Mouse (Mus musculus): Measurements from ENCODE around the gene Fam149b. TPM values are rescaled to one million over a fixed set of nuclear protein-coding genes. Genes with fewer than 3 reads are reported as not detected.

Fam149b gene
- total RNA-seq, 2 experiments from 2014 or later = 5.5 to 23.2 TPM

DNA sequence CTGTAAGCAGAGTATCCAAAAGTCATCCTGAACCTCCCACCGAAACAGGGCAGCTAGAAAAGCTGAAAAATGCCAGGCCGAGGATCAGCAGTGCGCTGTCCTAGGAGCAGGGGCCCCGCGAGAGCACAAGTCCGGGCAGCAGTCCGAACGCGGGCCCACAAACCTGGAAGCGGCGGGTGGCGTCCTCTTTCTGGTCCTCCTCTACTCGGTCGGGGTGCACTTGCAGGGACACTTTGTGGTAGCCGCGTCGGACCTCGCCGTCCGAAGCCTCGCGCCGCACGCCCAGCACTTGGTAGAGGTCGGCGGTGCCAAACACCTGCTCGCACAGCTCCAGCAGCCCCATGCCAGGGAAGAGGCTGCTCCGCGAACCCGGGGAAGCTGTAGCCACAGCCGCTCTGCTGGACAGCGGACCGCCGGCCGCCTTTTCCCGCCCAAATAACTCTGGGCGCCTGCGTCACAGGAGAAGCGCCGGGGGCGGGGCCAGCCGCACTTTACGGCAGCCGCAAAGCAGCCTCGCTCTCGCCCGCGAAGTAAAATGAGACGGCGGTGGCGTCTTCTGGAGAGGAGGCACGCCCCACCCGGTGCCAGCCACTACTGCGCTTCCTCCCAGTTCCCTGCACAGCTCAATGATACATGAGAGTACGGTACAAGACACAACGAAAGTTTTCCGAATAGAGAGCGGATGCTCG, 40.6 kb downstream of the Fam149b start, which contains the start of gene Dnajc9:
Dnajc9 (minus strand) TSS at position 470 of the 689 bp plus-strand sequence.
- ATAC-seq (replicated peaks; ENCODE audit: low FRiP score, poor library complexity, severe bottlenecking) = peak; percentile 79

DNA sequence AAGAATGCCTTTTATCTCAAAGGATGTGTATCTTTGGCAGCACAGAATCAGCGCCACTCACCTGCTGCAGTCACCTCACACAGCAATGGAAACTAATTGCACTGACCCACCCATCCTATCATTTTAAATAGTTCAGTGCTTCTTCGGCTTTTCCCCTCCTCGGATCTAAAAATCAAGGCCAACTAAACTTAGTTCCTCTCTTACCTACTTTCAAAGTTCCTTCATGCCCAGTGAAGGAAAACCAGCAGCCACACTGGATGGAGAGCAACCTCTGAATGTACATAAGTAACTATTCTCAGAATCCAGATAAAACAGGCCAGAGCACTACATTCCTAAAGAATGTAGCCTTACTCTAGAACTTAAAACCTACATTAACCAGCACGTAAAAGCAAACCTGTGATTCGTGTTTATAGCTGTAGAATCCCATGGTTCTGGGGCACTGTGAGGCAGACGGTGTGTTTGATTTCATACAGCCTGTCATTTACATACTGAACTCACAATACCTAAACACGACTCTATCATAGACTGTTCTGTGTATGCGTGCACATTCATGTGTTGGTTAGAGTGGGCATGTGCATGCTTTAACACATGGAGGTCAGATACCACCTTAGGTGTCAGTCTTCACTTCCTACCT, 41.6 kb downstream of the Fam149b start:
- ATAC-seq (replicated peaks; ENCODE audit: low FRiP score, poor library complexity, severe bottlenecking) = no peak

DNA sequence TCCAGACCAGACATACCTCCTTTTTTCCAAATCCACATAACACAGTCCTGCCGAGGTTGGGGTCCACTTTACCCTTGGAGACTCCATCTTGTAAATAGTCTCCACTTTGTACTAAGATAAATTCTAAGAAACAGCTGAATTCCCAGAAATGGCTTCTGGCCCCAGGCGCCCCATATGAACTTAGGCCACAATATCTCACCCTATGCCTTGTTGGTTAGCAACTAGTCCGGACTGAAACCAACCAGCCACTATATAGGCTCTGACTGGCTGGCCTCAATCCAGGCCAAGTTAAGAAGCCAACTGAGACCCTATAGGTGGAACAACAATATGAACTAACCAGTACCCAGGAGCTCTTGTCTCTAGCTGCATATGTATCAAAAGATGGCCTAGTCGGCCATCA, 44.4 kb downstream of the Fam149b start:
- ATAC-seq (replicated peaks; ENCODE audit: low FRiP score, poor library complexity, severe bottlenecking) = no peak

DNA sequence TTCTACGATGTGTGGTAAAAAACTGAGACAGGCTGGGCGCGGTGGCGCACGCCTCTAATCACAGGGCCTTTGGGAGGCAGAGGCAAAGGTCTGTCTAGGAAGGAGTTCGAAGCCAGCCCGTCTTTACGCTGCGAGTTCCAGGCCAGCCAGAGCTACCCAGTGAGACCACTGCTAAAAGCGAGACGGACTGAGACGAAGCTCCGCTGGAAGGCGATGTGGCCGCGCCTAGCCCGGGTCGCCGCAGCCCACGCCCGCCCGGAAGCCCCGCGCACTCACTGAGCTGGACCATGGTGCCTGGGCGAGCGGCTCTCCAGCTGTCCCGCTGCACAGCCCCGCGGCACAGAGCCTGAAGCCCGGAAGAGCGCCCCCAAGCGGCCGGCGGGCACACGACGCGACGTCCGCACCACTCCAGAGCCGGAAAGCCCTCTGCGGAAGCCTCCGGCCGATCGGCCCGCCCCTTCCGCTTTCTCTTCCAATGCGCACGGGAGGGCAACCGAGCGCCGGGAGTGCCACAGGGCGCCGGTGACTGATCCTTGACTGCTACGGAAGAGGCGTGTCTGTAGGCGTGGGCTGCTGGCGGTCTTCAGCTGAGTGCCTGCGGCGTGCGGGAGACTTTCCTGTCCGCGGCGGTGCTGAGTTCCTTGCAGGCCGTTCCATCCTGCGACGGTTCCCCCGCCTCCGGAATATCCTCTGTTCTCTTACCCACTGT, 45.4 kb downstream of the Fam149b start, which contains the start of gene Mrps16:
Mrps16 (minus strand) TSS at position 430 of the 709 bp plus-strand sequence.
- ATAC-seq (replicated peaks; ENCODE audit: low FRiP score, poor library complexity, severe bottlenecking) = peak; percentile 95

DNA sequence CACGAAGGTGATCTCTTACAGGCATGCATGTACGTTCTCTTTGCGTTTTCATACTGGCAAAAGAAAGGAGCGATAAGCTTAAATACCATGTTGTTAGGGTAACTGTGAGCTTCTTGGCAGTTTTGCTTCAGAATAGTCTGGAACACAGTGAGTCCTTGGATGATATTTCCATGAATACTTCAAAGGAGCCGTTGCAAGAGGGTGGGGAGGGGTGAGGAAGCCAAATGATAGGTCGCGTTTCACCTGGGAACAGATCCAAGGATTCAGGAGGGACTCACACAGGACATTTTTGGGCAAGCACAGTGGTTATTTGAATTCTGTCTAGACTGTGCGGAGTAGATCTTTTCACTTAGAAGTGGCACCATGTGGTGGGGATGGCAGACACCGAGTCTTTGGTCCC, 49.3 kb downstream of the Fam149b start:
- no peak for ATAC-seq (replicated peaks; ENCODE audit: low FRiP score, poor library complexity, severe bottlenecking)

DNA sequence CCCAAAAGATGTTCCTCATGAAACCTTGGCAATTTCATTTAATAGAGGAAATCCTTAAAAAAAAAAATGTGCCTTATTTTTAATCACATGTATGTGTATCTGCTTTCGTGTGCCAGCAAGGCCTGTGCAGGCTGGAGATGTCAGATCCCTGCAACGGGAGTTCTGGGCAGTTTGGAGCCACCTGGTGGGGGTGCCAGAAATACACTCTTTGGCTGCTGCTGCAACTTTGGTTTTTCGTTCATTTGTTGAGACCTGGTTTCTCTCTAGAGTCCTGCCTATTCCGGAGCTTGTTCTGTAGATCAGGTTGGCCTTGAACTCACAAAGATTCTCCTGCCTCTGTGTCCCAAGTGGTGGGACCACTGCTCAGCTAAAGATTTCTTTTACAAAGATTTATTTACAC, 50.9 kb downstream of the Fam149b start:
- no peak for ATAC-seq (replicated peaks; ENCODE audit: low FRiP score, poor library complexity, severe bottlenecking)

DNA sequence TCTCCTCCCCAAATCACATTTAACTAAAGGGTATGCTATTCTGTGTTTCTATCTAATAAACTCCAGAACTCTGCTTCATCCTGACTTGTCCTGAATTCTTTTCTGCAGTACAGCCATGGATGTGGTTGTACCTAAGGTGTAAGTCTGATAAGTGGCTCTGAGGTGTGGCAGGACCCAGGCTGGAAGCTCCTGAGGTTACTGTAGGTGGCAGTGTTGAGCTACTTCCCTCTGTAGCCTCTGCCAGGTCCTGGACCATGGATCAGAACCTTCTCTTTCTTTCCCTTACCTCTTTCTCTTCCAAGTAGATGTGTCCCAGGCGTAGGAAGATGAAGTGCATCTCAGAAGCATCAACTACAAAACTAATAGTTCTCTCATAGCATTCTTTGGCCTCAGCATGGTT, 52.1 kb downstream of the Fam149b start:
- ATAC-seq (replicated peaks; ENCODE audit: low FRiP score, poor library complexity, severe bottlenecking) = peak; percentile 92

DNA sequence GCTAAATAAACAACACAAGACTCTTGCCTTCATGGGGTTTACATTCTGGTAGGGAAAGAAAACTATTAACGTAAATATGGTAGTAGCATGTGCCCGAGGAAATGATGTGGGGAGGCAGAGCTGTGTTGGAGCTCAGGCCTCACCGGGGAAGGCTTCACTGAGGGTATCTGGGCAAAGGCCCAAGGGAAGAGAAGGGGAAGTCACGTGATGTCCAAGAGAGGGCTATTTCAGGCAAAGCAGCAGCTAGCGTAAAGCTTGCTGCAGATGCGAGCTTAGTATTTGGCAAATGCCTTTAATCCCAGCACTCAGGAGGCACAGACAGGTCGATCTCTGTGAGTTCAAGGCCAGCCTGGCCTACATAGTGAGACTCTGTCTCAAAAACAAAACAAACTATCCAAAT, 74.3 kb downstream of the Fam149b start:
- ATAC-seq (replicated peaks; ENCODE audit: low FRiP score, poor library complexity, severe bottlenecking) = no peak

DNA sequence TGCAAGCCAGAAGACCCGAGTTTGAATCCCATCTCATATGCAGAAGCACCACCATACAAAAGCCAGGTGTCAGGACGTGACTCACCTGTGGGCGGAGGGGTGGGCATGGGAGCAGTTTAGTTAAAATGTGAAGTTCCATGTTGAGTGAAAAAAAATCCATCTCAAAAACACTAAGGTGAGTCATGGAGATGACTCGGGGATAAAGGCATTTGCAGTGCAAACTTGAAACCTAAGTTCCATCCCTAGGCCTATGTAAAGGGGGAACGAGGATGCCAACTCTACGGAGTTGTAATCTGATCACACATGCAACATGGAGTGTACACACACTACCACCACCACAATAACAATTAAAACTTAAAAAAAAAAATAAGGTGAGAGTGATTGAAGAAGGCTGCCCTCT, 75.1 kb downstream of the Fam149b start:
- ATAC-seq (replicated peaks; ENCODE audit: low FRiP score, poor library complexity, severe bottlenecking) = no peak

DNA sequence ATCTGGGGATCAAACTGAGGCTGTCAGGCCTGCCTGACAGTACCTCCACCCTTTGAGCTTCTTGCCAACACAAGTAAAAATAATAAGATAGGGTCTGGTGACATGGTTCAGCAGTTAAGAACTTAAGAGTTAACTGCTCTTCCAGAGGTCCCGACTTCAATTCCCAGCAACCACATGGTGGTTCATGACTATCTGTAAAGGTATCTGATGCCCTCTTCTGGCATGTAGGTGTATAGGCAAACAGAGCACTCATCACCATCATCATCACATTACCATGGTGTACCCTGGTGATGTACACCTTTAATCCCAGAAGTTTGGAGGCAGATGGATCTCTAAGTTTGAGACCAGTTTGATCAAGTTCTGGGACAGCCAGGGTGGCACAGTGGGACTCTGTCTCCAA, 80.6 kb downstream of the Fam149b start:
- no peak for ATAC-seq (replicated peaks; ENCODE audit: low FRiP score, poor library complexity, severe bottlenecking)

DNA sequence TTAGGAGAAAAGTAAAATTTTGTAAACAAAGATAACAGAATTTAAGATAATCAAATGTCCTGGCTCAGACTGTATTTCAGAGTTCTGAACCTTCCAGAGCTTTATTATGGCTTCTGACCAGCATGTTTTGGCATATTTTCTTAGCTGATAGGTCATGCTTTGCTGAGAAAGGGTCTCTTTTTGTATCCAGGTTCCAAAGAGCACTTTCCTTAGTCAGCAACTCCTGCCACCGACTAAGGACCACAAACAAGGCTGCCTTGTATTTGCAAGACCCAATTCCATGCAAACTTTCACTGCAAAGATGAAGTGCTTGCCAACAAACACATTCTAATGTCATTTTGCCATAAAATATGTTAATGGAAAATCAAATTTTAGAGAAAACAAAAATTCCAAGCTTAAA, 81.9 kb downstream of the Fam149b start:
- ATAC-seq (replicated peaks; ENCODE audit: low FRiP score, poor library complexity, severe bottlenecking) = no peak

DNA sequence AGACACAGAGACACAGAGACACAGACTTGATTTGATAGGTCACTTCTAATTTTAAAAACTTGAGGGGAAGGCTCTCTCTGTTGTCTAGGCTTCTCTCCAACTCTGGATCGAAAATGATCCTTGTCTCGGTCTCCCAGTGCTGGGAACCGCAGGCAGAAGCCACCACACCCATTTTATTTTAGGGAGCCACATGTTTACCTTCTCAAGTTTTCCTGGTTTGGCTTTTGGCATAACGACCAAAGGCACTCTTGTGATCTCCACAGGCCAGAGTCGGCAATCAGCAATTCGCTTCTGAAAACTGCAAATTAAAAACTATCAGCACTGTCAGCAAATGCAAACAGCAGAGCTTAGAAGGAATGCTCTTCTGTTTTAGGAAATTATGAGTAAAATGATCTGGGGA, 83.8 kb downstream of the Fam149b start:
- no peak for ATAC-seq (replicated peaks; ENCODE audit: low FRiP score, poor library complexity, severe bottlenecking)

DNA sequence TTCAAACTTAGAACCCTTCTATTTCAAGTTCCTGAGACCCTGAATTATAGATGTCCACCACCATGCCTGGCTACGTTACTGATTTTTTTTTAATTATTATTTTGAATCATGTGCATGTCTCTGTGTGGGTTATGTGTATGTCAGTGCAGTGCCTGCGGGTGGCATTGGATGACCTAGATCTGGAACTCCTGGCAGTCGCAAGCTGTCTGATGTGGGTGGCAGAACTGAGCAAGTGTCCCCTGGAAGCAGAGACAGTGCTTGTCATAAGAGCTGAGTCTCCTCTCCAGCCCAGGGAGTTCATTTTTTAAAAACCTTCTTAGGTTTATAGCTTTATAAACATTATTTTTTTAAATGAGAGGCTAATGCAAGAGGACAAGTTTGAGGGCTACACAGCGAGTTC, 84.5 kb downstream of the Fam149b start:
- no peak for ATAC-seq (replicated peaks; ENCODE audit: low FRiP score, poor library complexity, severe bottlenecking)

Other genes with a start within 250 kb of the Fam149b start
- 1.9 TPM in 1 of 2 replicates, not detected in the other for gene Saysd1, start 209.6 kb upstream of the Fam149b start, total RNA-seq (2015; ENCODE audit: low replicate concordance)
- gene Saysd1, start 209.6 kb upstream of the Fam149b start, total RNA-seq (2017; ENCODE audit: low replicate concordance) = not detected in 2 replicates
- gene Kcnk5, start 166.4 kb upstream of the Fam149b start, total RNA-seq (2015; ENCODE audit: low replicate concordance) = not detected in 2 replicates
- gene Kcnk5, start 166.4 kb upstream of the Fam149b start, total RNA-seq (2017; ENCODE audit: low replicate concordance) = 0.26 and 2.0 TPM in 2 replicates
- gene Kcnk16, start 79.0 kb upstream of the Fam149b start, total RNA-seq (2015; ENCODE audit: low replicate concordance) = not detected in 2 replicates
- not detected in 2 replicates for gene Kcnk16, start 79.0 kb upstream of the Fam149b start, total RNA-seq (2017; ENCODE audit: low replicate concordance)
- gene Nudt13, start 53.5 kb upstream of the Fam149b start, total RNA-seq (2015; ENCODE audit: low replicate concordance) = 4.4 TPM in 1 of 2 replicates, not detected in the other
- gene Nudt13, start 53.5 kb upstream of the Fam149b start, total RNA-seq (2017; ENCODE audit: low replicate concordance) = 3.6 and 5.3 TPM in 2 replicates
- 10.2 and 10.9 TPM in 2 replicates for gene Ecd, start within 50 bp of the Fam149b start, total RNA-seq (2015; ENCODE audit: low replicate concordance)
- 9.1 and 10.2 TPM in 2 replicates for gene Ecd, start within 50 bp of the Fam149b start, total RNA-seq (2017; ENCODE audit: low replicate concordance)
- 30.5 and 30.9 TPM in 2 replicates for gene Dnajc9, start 40.7 kb downstream of the Fam149b start, total RNA-seq (2015; ENCODE audit: low replicate concordance)
- gene Dnajc9, start 40.7 kb downstream of the Fam149b start, total RNA-seq (2017; ENCODE audit: low replicate concordance) = 51.7 and 71.7 TPM in 2 replicates
- gene Mrps16, start 45.5 kb downstream of the Fam149b start, total RNA-seq (2015; ENCODE audit: low replicate concordance) = 12.9 and 16.1 TPM in 2 replicates
- gene Mrps16, start 45.5 kb downstream of the Fam149b start, total RNA-seq (2017; ENCODE audit: low replicate concordance) = 5.0 and 14.6 TPM in 2 replicates
- gene Cfap70, start 104.1 kb downstream of the Fam149b start, total RNA-seq (2015; ENCODE audit: low replicate concordance) = 1.3 TPM in 2 replicates
- gene Cfap70, start 104.1 kb downstream of the Fam149b start, total RNA-seq (2017; ENCODE audit: low replicate concordance) = 0.09 TPM in 1 of 2 replicates, not detected in the other
- gene Anxa7, start 132.0 kb downstream of the Fam149b start, total RNA-seq (2015; ENCODE audit: low replicate concordance) = 107 and 122 TPM in 2 replicates
- 114 and 164 TPM in 2 replicates for gene Anxa7, start 132.0 kb downstream of the Fam149b start, total RNA-seq (2017; ENCODE audit: low replicate concordance)
- gene Mss51, start 148.7 kb downstream of the Fam149b start, total RNA-seq (2015; ENCODE audit: low replicate concordance) = 4.6 and 21.7 TPM in 2 replicates
- gene Mss51, start 148.7 kb downstream of the Fam149b start, total RNA-seq (2017; ENCODE audit: low replicate concordance) = 8.5 and 13.2 TPM in 2 replicates
- 114 and 134 TPM in 2 replicates for gene Ppp3cb, start 198.4 kb downstream of the Fam149b start, total RNA-seq (2015; ENCODE audit: low replicate concordance)
- 72.4 and 84.6 TPM in 2 replicates for gene Ppp3cb, start 198.4 kb downstream of the Fam149b start, total RNA-seq (2017; ENCODE audit: low replicate concordance)

Data from erythroblast, adult 5-6 weeks (primary cell).